Mouse (Mus musculus) testis, adult 2 months (tissue): ENCODE measurements around the gene Zfp385c.

Source experiments
- CTCF ChIP-seq: fragments of 200-500 bp; IDR thresholded peaks from 2 replicates; pipeline ENCODE4 v1.5.1; 2012; ENCODE audit warnings: low read depth, mild to moderate bottlenecking, inconsistent platforms, low read length, moderate library complexity; ENCODE audit not compliant: control insufficient read depth, insufficient read depth, insufficient replicate concordance
- POLR2A ChIP-seq: fragments of 200-500 bp; IDR thresholded peaks from 2 replicates; pipeline ENCODE4 v1.6.1; 2012; ENCODE audit warnings: low read depth, mild to moderate bottlenecking, inconsistent platforms, low read length, moderate library complexity; ENCODE audit not compliant: control insufficient read depth

DNA sequence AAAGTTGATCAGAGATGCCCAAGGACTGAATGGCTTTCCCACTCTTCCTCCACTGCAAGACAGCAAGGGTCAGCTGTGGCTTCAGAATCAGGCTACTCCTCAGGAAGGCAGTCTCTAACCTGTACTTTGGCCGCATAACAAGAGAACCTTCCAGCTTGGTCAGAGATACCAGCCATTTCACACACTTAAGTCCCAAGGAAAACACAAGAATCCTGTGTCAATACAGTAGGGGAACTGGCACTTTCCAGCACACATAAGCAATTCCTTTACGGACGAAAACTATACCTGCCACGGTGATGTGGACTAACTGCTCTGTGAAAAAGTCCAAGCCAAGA, 44.5 kb upstream of the Zfp385c start:
- no peak for TF ChIP-seq CTCF
- no peak for TF ChIP-seq POLR2A
